8 mouse cellular contexts compared by ENCODE assay signal in the genomic region with DNA sequence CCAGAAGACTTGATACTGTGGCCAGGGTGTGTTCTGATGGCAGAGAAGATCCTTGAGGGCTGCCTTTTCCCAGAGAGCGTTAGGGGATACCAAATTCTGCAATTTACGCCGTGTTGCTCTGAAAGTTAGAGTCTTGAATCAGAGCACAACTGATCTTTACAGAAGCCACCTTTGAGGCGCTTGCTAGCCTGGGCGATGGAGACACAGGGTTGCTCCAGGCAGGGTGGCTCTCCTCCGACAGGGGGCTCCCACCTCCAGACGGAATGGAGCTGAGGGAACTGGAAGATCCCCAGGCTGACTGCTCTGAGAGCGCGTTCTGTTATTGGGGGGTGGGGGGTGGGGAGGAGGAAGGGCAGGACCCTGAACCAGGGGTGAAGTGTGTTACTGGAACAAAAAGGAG. TPM values are rescaled to one million over a fixed set of nuclear protein-coding genes. Genes with fewer than 3 reads are reported as not detected.
DNase-seq lines count a peak whose midpoint lies in the region; ATAC-seq lines count a peak whose summit lies in the region.

No protein-coding gene starts in this region.

- no peak overlapping the region for H3K27ac ChIP-seq in hindbrain, embryonic 10.5 days

- peak; percentile 3 for DNase-seq in CD4-positive, CD25-positive, alpha-beta regulatory T cell, adult 2 months (ENCODE audit: low read depth, low spot score)
- DNase-seq in thymus, postnatal 4 days, result peak; percentile 53
- DNase-seq in thymus, adult 18-20 months, result no peak
- peak; percentile 51 for DNase-seq in hindbrain, embryonic 10.5 days (ENCODE audit: low spot score)
- peak; percentile 39 for DNase-seq in layer of hippocampus, adult 9-11 months
- peak; percentile 38 for DNase-seq in neural tube, embryonic 10.5 days (ENCODE audit: extremely low spot score, low spot score)
- no peak for DNase-seq in ovary, adult 18-20 months (ENCODE audit: low spot score)

- whole genome bisulfite sequencing in hindbrain, embryonic 10.5 days, result 4% methylated on average over 9 of the region's 9 CpGs

- H3K9me3 ChIP-seq in hindbrain, embryonic 10.5 days, result no peaks in the 10 kb centered on the region

- no peak for ATAC-seq in CD4-positive, CD25-positive, alpha-beta regulatory T cell, adult 4 months

- H3K4me3 ChIP-seq in hindbrain, embryonic 10.5 days, result peak overlapping the region; percentile 69

- H3K27me3 ChIP-seq in hindbrain, embryonic 10.5 days (ENCODE audit: insufficient read depth, poor library complexity, severe bottlenecking), result peaks cover 72% of the 10 kb centered on the region

- H3K36me3 ChIP-seq in hindbrain, embryonic 10.5 days, result no peaks in the 10 kb centered on the region

- peaks cover 28% of the 10 kb centered on the region for H3K4me1 ChIP-seq in hindbrain, embryonic 10.5 days (replicated peaks)

RNA-seq across cellular contexts. Expression of gene Hrh1, which starts 0.9 kb away (rescaled TPM):
- polyA plus RNA-seq in CD4-positive, CD25-positive, alpha-beta regulatory T cell, adult 4 months (2017; shearing (Covaris generic)), result not detected
- polyA plus RNA-seq in hindbrain, embryonic 10.5 days (2016; fragmentation: Nextera tagmentation; extraction: Ambion mirVana), result 0.16 and 0.22 TPM in 2 replicates

Comparison
In these comparisons a context has a peak if more than half of its experiments do, and no peak if none do; other contexts are left out.
1. DNase-seq: peak in CD4-positive, CD25-positive, alpha-beta regulatory T cell, adult 2 months (single experiment), thymus, postnatal 4 days (single experiment), hindbrain, embryonic 10.5 days (single experiment), layer of hippocampus, adult 9-11 months (single experiment) and neural tube, embryonic 10.5 days (single experiment); none in thymus, adult 18-20 months (0 of 2) and ovary, adult 18-20 months (single experiment).